Mouse (Mus musculus): ENCODE measurements around the gene Slc38a3.

Gene Slc38a3

DNA sequence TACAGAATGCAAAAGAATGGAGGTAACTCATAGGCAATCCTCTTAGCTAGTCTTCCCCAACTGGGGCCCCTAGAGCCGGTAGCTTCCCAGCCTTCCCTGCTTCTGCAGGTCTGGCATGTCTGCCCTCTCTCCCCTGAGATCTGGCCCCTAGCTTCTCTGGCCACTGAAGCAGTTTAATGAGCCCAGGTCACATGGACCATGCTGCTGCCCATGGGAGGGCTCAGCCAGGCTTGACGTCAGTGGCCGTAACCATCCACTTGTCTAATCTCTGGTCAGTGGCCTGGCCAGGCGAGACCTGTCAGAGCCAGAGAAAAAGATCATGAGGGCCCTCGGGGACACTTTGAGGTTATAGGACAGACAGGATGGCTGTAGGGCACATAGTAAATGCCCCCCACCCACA, 929 bp upstream of the Slc38a3 start:
- ATAC-seq (ENCODE audit: insufficient number of reproducible peaks, low FRiP score, low TSS enrichment) = no peak

DNA sequence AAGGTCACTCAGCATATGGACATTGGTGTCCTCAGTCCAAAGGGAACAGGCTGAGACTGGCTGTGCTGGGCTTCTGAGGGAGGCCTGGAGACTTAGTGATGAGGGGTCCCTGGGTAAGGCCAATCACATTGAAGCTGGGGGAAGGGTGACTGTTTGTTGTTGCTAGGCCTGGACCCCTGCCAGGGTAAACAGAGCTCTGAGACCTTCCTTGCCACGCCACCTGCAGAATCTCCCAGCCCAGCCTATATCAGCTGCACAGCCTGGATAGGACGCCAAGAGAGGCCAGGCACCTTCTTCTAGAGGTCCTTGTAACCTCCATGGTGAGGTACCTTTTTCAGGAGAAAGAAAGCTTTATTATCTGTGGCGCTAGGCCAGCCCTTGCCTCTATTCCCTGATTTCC, 414 bp downstream of the Slc38a3 start:
- ATAC-seq (ENCODE audit: insufficient number of reproducible peaks, low FRiP score, low TSS enrichment) = no peak

- no peak for ATAC-seq (ENCODE audit: insufficient number of reproducible peaks, low FRiP score, low TSS enrichment)
Measured at GRCm38 (mm10) chr9:107668011-107668410, 1.3 kb downstream of the Slc38a3 start.

DNA sequence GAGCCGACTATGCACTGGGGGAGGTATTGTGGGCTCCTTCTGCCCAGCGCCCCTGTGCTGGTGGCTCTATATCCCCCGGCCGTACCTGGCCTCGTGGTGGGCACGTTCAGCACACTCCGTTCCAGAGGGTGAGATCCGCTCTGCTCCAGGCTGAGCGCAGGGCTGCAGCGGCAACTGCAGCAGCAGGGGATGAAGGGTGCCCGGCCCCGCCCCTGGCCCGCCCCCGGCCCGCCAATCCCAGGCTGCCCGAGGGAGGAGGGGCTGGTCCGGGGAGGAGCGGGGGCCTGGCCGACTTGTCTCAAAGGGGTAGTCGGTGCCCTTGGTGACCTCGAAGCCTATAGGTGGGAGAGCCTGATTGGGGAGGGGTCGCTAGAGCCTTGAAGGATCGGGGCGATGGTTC, 2.1 kb downstream of the Slc38a3 start:
- ATAC-seq (ENCODE audit: insufficient number of reproducible peaks, low FRiP score, low TSS enrichment) = no peak

GRCm38 (mm10) chr9:107666751-107667205, 2.6 kb downstream of the Slc38a3 start:
- no peak for ATAC-seq (ENCODE audit: insufficient number of reproducible peaks, low FRiP score, low TSS enrichment)

DNA sequence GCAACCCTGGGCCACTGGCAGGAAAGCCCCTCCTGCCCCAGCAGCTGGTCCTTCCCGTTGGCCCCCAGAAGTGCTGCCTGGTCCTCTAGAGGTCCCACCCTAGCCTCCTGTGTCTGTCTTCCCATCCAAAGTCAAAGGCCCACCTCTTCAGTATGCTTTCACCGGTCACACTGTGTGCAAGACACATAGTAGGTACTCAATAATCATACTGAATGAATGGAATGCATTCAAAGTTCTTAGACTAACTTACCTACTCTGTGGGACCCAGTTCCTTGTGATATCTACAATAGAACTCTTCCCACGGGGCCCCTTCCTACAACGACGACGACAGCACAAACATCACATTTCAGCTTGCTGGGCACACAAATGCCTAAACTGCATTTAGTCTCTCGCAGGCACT, 4.0 kb downstream of the Slc38a3 start:
- no peak for ATAC-seq (ENCODE audit: insufficient number of reproducible peaks, low FRiP score, low TSS enrichment)

DNA sequence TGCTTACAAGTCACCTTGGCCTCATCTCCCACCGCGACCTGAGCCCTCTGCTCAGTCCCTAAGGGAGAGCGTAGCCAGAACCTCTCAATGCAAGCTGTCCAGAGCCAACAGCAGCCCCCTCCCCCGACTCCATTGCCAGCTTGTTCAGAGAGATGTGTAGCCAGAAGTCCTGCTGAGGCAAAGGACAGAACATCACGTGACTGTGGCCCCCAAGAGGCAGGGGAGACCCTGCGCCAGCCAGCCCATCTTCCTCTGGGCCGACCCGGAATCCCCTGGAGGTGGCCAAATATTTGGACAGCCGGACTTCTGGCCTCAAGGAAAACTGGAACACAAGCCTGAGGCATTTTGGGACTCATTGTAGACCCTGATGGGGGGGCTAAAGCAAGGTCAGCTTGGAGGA, 5.8 kb downstream of the Slc38a3 start:
- ATAC-seq (ENCODE audit: insufficient number of reproducible peaks, low FRiP score, low TSS enrichment) = no peak

GRCm38 (mm10) chr9:107662342-107662741, 7.0 kb downstream of the Slc38a3 start:
- no peak for ATAC-seq (ENCODE audit: insufficient number of reproducible peaks, low FRiP score, low TSS enrichment)

DNA sequence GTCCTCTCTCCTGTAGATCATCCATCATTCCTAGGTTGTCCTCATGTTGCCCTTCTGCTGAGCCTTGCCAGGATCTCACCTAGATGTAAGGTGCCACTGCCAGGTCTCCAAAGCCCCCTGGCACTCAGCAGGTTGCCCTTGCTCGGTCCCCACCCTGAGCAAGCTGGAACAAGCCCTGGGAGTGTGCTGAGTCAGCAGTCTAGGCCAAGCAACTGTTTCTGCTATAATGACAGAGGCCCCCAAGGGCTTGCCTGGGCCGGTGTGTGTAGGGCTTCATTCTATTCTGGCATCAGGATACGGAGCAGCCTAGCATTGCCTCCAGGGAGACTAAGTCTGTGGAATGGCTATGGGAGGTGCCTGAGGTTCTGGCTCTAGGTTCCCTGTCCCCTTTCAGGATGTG, 8.6 kb downstream of the Slc38a3 start:
- ATAC-seq (ENCODE audit: insufficient number of reproducible peaks, low FRiP score, low TSS enrichment) = no peak

DNA sequence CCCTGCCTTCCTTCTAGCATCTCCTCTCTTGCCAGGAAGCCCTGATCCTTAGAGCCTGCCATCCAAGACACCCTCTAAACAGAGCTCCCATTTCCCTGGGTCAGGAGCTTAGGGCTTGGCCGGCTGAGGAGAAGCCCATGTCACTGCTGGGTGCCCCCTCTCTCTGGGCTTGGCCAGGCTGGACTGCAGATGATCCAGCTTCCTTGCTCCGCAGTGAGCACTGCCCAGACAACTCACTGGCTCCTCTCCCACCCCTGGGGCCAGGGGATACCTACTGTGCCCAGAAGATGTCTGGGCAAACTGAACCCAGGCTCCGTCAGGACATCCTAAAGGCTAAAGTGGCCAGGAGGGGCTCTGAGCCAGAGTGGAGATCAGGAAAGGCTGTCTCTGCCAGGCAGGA, 9.4 kb downstream of the Slc38a3 start:
- peak; percentile 31; the same call in 1 of the 2 replicates for ATAC-seq (ENCODE audit: insufficient number of reproducible peaks, low FRiP score, low TSS enrichment)

- 0 out of 2 replicates have a peak, but pooled peaks have one; percentile 36 for ATAC-seq (ENCODE audit: insufficient number of reproducible peaks, low FRiP score, low TSS enrichment)
Measured at GRCm38 (mm10) chr9:107659551-107659950, 9.8 kb downstream of the Slc38a3 start.

DNA sequence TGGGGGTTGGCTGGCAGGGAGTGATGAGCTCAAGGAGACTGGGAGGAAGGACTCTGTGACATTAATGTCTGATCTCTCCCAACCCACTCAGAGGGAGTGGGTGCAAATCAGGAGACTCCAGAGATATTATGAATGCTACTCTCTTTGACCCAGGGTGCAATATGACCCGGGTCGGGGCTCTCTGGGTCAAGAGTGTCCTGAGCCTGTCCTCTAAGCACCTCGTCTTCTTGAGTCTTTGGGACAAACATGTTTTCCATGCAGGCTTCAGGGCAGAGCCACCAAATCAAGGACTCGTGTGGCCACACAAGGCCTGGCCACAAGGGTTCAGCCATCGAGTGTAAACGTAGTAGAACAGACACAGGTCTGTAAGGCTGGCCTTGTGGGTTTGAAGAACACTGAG, 11.2 kb downstream of the Slc38a3 start:
- no peak for ATAC-seq (ENCODE audit: insufficient number of reproducible peaks, low FRiP score, low TSS enrichment)

DNA sequence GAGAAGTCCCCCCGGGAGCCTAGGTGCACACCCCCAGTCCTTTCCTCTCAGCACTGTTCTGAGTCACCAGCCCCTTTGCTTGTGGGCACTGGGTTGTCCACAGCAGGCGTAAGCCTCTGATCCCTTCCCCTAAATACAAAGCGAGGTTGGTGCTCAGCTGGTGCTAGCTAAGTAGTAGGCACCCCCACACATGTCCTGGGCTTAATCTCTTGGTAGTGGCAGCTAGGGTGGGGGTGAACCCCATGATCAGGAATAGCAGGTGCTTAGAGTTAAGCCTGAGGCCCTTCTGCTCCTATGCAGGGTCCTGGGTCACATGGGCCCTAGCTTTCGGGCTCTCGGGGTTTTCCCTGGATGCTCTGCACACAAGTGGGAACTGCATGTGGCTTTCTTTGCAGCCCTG, 12.2 kb downstream of the Slc38a3 start:
- no peak for ATAC-seq (ENCODE audit: insufficient number of reproducible peaks, low FRiP score, low TSS enrichment)

DNA sequence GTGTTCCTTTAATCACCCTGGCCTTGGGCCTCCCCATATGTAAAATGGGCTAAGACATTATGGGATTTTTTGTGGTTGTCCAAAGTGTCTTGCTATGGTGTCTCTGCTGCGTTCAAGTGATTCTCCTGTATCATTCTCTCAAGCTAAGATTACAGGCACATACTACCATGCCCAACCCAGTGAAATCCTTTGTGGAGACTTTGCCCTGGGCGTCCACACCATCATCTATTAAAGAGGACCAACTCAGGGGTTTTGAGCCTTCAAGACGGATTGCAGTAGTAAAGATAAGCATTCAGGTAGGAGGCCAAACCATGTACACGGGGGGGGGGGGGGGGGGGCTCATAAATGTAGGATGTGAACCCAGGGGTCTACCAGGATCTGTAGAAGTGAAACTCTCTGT, 14.7 kb downstream of the Slc38a3 start:
- no peak for ATAC-seq (ENCODE audit: insufficient number of reproducible peaks, low FRiP score, low TSS enrichment)

- ATAC-seq (ENCODE audit: insufficient number of reproducible peaks, low FRiP score, low TSS enrichment) = no peak
Measured at GRCm38 (mm10) chr9:107653474-107653873, 15.9 kb downstream of the Slc38a3 start.

DNA sequence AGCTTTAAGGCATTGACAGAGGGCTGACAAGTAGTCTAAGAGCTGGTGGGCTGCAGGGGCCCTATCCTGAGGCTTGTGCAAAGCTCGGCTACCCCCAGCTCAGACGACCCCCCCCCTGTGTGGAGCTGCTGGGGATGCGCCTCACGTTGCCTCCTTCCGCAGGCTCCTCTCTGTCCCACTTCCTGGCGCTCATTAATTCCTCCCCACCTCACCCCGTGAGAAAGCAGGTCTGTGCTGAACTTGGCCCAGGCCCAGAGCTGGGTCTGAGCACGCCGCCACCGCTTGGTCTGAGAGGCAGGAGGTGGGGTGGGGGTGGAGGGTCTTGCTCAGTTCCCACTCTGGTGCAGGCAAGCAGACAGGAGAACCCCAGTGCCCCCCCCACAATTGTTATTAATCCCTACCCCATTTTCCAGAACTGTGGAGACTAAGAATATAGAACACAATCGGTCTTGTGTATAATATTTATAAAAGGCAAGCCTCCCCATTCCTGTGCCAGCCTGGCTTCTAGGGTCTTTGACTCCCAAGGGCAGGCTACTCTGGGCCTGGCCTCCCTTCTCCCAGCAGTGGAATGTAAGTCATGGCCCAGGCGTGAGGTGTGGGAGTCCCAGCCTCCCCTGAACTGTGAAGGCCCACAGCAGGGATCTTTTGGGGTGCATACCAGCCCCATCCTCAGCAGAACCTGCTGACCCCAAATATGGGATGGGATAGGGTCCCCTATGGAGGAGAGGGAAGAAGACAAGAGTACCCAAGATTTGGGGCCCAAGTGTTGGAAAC, 18.4 kb downstream of the Slc38a3 start:
- no peak for ATAC-seq (ENCODE audit: insufficient number of reproducible peaks, low FRiP score, low TSS enrichment)

GRCm38 (mm10) chr9:107650225-107650624, 19.1 kb downstream of the Slc38a3 start:
- no peak for ATAC-seq (ENCODE audit: insufficient number of reproducible peaks, low FRiP score, low TSS enrichment)

- no peak for ATAC-seq (ENCODE audit: insufficient number of reproducible peaks, low FRiP score, low TSS enrichment)
Measured at GRCm38 (mm10) chr9:107648767-107649166, 20.6 kb downstream of the Slc38a3 start.

DNA sequence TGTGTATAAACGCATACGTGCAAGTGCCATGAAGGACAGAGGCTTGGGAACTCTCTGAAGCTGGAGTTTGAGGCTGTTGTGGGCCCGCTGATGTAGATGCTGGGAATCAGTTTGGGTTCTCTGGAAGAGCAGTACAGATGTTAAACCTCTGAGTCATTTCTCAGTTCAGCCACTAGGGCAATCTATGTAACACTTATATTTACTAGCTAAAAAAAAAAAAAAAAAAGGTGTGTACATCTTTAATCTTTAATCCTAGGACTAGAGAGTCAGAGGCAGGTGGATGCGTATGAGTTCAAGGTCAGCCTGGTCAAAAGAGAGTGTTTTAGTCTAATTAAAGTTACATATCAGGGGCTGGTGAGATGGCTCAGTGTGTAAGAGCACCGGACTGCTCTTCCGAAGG, 22.4 kb downstream of the Slc38a3 start:
- ATAC-seq (ENCODE audit: insufficient number of reproducible peaks, low FRiP score, low TSS enrichment) = no peak

DNA sequence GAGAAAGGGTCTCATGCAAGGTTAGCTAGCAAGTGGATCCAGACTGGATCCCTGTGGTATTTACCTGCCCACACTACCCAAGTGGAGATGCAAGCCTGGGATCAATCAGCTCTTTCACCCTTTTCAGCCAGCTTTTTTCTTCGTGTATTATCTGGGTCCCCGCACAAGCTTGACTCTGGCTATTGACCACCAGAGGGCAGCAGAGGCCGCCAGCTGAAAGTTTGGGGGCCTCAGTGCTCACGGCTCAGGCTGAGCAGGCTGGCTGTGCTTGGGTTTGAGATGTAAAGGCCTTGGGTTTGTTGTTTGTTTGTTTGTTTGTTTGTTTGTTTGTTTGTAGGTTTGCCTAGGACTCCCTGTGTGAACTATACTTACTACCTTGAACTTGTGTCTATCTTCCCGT, 23.8 kb downstream of the Slc38a3 start:
- ATAC-seq (ENCODE audit: insufficient number of reproducible peaks, low FRiP score, low TSS enrichment) = peak; percentile 74; the same call in 1 of the 2 replicates

DNA sequence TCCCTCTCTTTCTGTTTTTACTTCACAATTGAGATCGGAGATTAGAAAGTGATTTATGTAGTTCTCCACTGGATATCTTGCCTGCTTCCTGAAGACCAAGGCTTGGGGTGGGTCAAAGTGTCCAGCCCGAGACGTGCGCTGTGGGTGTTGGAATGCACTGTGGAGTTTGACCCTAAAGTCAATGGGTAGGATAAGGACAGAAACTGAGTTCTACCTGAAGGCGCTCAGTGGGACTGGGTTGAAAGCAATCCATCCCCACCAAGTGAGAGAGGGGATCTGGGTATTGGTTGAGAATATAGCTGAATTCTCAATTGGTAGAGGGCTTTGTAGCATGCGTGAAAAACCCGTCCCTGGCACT, 24.2 kb downstream of the Slc38a3 start:
- no peak for ATAC-seq (ENCODE audit: insufficient number of reproducible peaks, low FRiP score, low TSS enrichment)

GRCm38 (mm10) chr9:107644495-107645152, 24.7 kb downstream of the Slc38a3 start:
- ATAC-seq (ENCODE audit: insufficient number of reproducible peaks, low FRiP score, low TSS enrichment) = peak; percentile 73; the same call in 1 of the 2 replicates
